Mouse (Mus musculus) forebrain, embryonic 16.5 days (tissue): ENCODE results near the gene Pa2g4. TPM values are rescaled to one million over a fixed set of nuclear protein-coding genes. Genes with fewer than 3 reads are reported as not detected.

Experiments used
- ATAC-seq: fragments of 200-750 bp; cut with Nextera tagmentation; 2 replicates; pipeline ENCODE4 v1.8.0; 2017; ENCODE audit warnings: mild to moderate bottlenecking, moderate library complexity
- H3K27ac ChIP-seq: fragments of 300-500 bp; sonication (generic); 2 replicates; pipeline ENCODE4 v1.5.1; 2014; ENCODE audit warnings: low read length, control low read depth
- H3K27me3 ChIP-seq: fragments of 300-500 bp; sonication (generic); replicated peaks from 2 replicates; pipeline ENCODE4 v1.6.1; 2014; ENCODE audit warnings: low read length; ENCODE audit not compliant: control insufficient read depth, insufficient read depth
- H3K36me3 ChIP-seq: fragments of 300-500 bp; sonication (generic); 2 replicates; pipeline ENCODE4 v1.6.1; 2014; ENCODE audit not compliant: control insufficient read depth, insufficient read depth
- H3K4me1 ChIP-seq: fragments of 300-500 bp; sonication (generic); replicated peaks from 2 replicates; pipeline ENCODE4 v1.6.1; 2014; ENCODE audit warnings: low read length; ENCODE audit not compliant: control insufficient read depth, insufficient read depth
- H3K4me2 ChIP-seq: fragments of 300-500 bp; sonication (generic); 2 replicates; pipeline ENCODE4 v1.6.1; 2014; ENCODE audit warnings: mild to moderate bottlenecking, low read length, control low read depth
- H3K4me3 ChIP-seq: fragments of 300-500 bp; sonication (generic); replicated peaks from 2 replicates; pipeline ENCODE4 v1.5.1; 2014; ENCODE audit warnings: mild to moderate bottlenecking, low read length, control low read depth
- H3K9ac ChIP-seq: fragments of 300-500 bp; sonication (generic); replicated peaks from 2 replicates; pipeline ENCODE4 v1.6.1; 2014; ENCODE audit warnings: low read depth, low read length, control low read depth
- H3K9me3 ChIP-seq: fragments of 300-500 bp; sonication (generic); 2 replicates; pipeline ENCODE4 v1.6.1; 2016; ENCODE audit warnings: low read length; ENCODE audit not compliant: control insufficient read depth
- WGBS: fragments of 180-500 bp; shearing (Covaris S2); extraction: QIAGEN DNeasy Blood & Tissue Kit; methylation state at CpG from one replicate; pipeline ENCODE4 v1.1.7; 2014; 5-methylcytosine and 5-hydroxymethylcytosine counted together
- polyA plus RNA-seq: library from polyadenylated mRNA; unstranded; fragments of >200 nt; fragmentation: Nextera tagmentation; extraction: Ambion mirVana; gene quantifications from 2 replicates; pipeline ENCODE4 v1.2.1, GENCODE M21; 2015

Pa2g4 gene
- polyA plus RNA-seq, 1 experiment from 2014 or later = 149 TPM

DNA sequence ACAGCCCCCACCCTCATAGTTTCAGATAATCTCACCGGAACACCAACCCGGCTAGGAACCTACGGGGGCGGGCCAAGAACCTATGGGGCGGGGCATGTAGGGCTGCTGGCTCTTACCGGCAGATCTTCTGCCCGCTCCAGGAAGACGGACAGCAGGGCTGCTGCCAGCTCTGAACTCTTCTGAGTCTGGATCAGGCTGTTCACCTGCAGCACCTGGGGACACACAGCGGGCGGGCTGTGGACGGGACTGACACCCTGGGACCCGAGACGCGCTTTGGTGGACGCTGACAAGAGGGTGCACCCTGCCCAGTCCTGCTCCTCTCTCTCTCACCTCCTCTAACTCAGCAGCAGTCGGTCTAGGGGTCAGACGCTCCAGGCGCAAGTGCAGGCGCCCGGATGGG, 49.8 kb downstream of the Pa2g4 start:
- no peak overlapping the region for H3K4me3 ChIP-seq

DNA sequence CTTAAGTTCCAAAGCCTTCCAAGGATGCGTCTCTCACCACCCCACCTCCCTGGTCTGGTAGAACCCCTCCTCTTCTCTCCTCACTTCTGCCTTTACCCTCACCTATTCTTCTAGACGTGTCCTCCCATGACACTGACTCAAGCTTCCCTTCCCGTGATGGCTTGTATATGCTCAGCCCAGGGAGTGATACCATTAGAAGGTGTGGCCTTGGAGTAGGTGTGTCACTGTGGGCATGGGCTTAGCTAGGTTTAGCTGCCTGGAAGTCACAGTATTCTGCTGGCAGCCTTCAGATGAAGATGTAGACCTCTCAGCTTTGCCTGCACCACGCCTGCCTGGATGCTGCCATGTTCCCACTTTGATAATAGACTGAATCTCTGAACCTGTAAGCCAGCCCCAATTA, 50.7 kb downstream of the Pa2g4 start:
- ATAC-seq = no peak
- H3K9ac ChIP-seq = no peak overlapping the region
- H3K4me3 ChIP-seq = no peak overlapping the region
- H3K4me1 ChIP-seq = no peaks in the 10 kb centered on the region
- H3K36me3 ChIP-seq = no peaks in the 10 kb centered on the region
- H3K27me3 ChIP-seq = peaks cover 10% of the 10 kb centered on the region; the same call in 1 of the 2 replicates
- WGBS = 79% methylated on average over 4 of the region's 4 CpGs
- no peak overlapping the region for H3K27ac ChIP-seq
- H3K4me2 ChIP-seq = no peak overlapping the region
- H3K9me3 ChIP-seq = no peaks in the 10 kb centered on the region

More for the DNA sequence above, 49.8 kb downstream of the Pa2g4 start:
- Histone ChIP-seq H3K9ac (no peak overlapping the region), H3K27ac (no peak overlapping the region), H3K36me3 (no peaks in the 10 kb centered on the region), H3K27me3 (peaks cover 10% of the 10 kb centered on the region; the same call in 1 of the 2 replicates), H3K9me3 (no peaks in the 10 kb centered on the region), H3K4me1 (no peaks in the 10 kb centered on the region), H3K4me2 (no peak overlapping the region)
- 11% methylated on average over 20 of the region's 20 CpGs for WGBS
- no peak for ATAC-seq

DNA sequence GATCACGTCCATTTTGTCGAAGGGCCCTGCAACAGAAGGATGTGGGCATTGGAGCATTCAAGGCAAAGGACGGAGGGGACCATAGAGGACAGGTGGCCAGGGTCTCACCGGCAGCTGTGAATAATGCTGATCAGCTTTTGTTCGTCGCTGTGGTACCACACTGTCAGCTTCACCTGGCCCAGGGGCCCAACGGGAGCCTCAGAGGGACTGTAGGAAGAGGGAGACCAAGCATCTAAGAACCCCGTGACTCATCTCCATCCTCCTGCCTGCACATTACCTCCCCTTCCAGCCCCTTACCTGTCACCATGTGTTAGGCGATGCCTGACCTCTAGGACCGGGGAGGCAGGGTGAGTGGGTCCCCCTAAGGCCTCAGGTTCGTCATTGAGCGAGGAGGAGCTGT, 54.0 kb downstream of the Pa2g4 start:
- WGBS = 79% methylated on average over 12 of the region's 12 CpGs
- no peak for ATAC-seq
- no peak overlapping the region for H3K4me3 ChIP-seq
- H3K4me1 ChIP-seq = no peaks in the 10 kb centered on the region
- H3K27ac ChIP-seq = no peak overlapping the region
- peaks cover 7% of the 10 kb centered on the region; the same call in 1 of the 2 replicates for H3K27me3 ChIP-seq
- H3K4me2 ChIP-seq = no peak overlapping the region
- no peak overlapping the region for H3K9ac ChIP-seq
- no peaks in the 10 kb centered on the region for H3K9me3 ChIP-seq
- no peaks in the 10 kb centered on the region for H3K36me3 ChIP-seq

DNA sequence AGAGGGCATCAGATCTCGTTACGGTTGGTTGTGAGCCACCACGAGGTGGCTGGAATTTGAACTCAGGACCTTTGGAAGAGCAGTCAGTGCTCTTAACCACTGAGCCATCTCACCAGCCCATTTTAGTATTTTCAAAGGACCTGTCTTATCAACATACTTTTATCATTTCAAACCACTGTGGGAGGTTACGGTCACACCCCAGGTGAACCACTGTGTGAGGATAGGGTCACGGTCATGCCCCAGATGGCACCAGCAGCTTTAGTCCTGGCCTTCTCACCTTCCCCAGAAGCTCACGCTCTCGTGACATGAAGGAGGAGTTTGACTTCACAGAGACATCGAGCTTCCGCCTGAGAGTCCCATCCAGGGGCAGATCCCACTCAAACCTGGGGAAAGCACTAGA, 54.6 kb downstream of the Pa2g4 start:
- no peaks in the 10 kb centered on the region for H3K4me1 ChIP-seq
- 92% methylated on average over 9 of the region's 9 CpGs for WGBS
- H3K9me3 ChIP-seq = no peaks in the 10 kb centered on the region
- no peak overlapping the region for H3K9ac ChIP-seq
- peaks cover 1% of the 10 kb centered on the region; the same call in 1 of the 2 replicates for H3K27me3 ChIP-seq
- no peak overlapping the region for H3K4me2 ChIP-seq
- no peak for ATAC-seq
- no peaks in the 10 kb centered on the region for H3K36me3 ChIP-seq
- no peak overlapping the region for H3K27ac ChIP-seq
- H3K4me3 ChIP-seq = no peak overlapping the region

GRCm38 (mm10) chr10:128510301-128510700, 55.5 kb downstream of the Pa2g4 start:
- ATAC-seq = no peak
- H3K27me3 ChIP-seq = no peaks in the 10 kb centered on the region
- H3K4me3 ChIP-seq = no peak overlapping the region
- H3K4me2 ChIP-seq = no peak overlapping the region
- no peak overlapping the region for H3K27ac ChIP-seq
- WGBS = 89% methylated on average over 11 of the region's 11 CpGs
- no peaks in the 10 kb centered on the region for H3K9me3 ChIP-seq
- no peaks in the 10 kb centered on the region for H3K4me1 ChIP-seq
- H3K9ac ChIP-seq = no peak overlapping the region
- H3K36me3 ChIP-seq = no peaks in the 10 kb centered on the region

- Histone ChIP-seq H3K4me3 (no peak overlapping the region), H3K36me3 (no peaks in the 10 kb centered on the region), H3K9me3 (no peaks in the 10 kb centered on the region), H3K27me3 (no peaks in the 10 kb centered on the region), H3K4me2 (no peak overlapping the region), H3K4me1 (no peaks in the 10 kb centered on the region), H3K27ac (no peak overlapping the region), H3K9ac (no peak overlapping the region)
- 90% methylated on average over 4 of the region's 4 CpGs for WGBS
- no peak for ATAC-seq
Measured at GRCm38 (mm10) chr10:128509831-128510230, 56.0 kb downstream of the Pa2g4 start.

DNA sequence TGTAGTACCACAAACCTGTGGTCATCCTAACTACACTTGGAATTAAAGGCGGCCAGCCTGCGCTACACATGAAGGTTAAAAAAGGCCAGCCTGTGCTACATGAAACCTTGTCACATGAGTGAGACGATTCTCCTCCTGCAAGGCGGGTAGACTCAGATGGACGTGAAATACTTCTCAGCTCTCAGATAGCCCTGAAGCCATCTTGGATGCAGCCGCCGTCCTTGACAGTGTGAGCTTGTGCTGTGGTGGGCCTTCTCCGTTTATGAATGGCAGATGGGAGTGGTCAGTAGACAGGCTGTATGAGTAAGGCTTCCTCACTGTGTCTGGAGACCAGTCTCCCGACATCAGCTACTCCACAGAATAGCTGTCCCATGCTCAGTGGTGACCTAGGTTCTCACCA, 56.6 kb downstream of the Pa2g4 start:
- 91% methylated on average over 9 of the region's 9 CpGs for WGBS
- ATAC-seq = no peak
- Histone ChIP-seq H3K36me3 (no peaks in the 10 kb centered on the region), H3K27ac (no peak overlapping the region), H3K4me2 (no peak overlapping the region), H3K9ac (no peak overlapping the region), H3K27me3 (no peaks in the 10 kb centered on the region), H3K9me3 (no peaks in the 10 kb centered on the region), H3K4me3 (no peak overlapping the region), H3K4me1 (no peaks in the 10 kb centered on the region)

DNA sequence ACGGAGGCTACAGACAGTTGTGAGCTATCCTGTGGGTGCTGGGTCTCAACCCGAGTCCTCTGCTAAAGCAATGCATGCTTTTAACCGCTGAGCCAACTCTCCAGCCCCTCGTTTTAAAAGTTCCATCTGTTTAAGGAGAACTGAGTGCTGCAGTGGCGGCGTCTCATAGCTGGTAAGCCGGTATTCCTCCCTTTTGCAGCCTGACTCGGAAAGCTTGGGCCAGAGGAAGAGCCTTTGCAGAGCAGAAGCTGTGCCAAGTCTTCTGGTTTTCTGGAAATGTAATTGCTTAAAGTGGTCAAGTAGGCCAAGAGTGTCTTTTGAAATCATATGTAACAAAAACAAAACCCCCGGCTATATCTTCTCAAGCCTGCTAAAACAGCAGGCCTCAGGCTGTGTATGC, 57.5 kb downstream of the Pa2g4 start:
- WGBS = 80% methylated on average over 9 of the region's 9 CpGs
- H3K27ac ChIP-seq = no peak overlapping the region
- no peak for ATAC-seq

More for the DNA sequence above, 57.5 kb downstream of the Pa2g4 start:
- Histone ChIP-seq H3K9ac (no peak overlapping the region), H3K9me3 (no peaks in the 10 kb centered on the region), H3K4me3 (no peak overlapping the region), H3K27me3 (no peaks in the 10 kb centered on the region), H3K36me3 (no peaks in the 10 kb centered on the region), H3K4me2 (no peak overlapping the region), H3K4me1 (no peaks in the 10 kb centered on the region)
